Mouse (Mus musculus): Measurements from ENCODE around the gene Mycbpap. TPM values are rescaled to one million over a fixed set of nuclear protein-coding genes. Genes with fewer than 3 reads are reported as not detected.
A peak's percentile ranks its signal among the peaks of the same experiment; 100 is the strongest.

Mycbpap gene
- total RNA-seq (2021) = 10 to 100 TPM in 1 of 2 experiments, 1 to 10 TPM in 1; 7.4 to 12.4 TPM
- long read RNA-seq, experiment 1, partial matches to known transcripts = 1 of 8 reads
- long read RNA-seq, experiment 1, other reads (novel, unspliced or antisense) = 6 of 8 reads
- long read RNA-seq, experiment 2, transcript Mycbpap-202 (19 exons, 3,168 nt) = major isoform, 5 of 8 reads
- long read RNA-seq, experiment 2, partial matches to known transcripts = 0 of 8 reads
- long read RNA-seq, experiment 2, other reads (novel, unspliced or antisense) = 2 of 8 reads

DNA sequence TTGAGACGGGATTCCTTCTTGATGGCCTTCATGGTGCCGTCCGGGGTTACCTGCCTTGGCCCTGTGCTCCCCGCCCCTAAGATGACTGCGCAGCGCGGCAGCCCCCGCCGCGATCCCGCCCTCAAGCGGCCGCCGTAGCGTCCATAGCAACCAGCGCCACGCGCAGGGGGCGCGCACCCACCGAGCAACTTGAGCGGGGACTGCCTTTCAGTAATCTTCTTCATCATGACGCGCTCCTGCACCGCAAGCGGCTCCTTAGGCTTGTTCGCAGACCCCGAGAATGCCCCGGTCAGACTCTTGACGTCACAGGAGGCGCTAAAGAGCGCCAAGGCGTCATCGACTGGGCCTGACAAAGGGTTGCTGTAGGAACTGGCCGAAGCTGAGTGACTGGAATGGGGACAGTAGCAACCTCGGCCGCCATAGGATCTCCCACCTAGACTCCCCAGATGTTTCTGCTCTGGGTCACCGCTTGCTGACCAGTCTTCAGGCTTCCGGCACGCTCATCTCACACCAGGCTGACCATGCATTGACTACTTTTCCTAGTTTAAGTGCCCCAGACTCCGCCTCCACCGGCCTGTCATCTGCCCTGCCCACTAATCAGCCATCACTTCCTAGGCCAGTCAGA, at the start of gene Mycbpap:
TSS of gene Mycbpap (minus strand) at position 524 of the 625 bp plus-strand sequence.
- peak; percentile 59 to 65 for DNase-seq (ENCODE audit: low spot score in 2 of 2)

DNA sequence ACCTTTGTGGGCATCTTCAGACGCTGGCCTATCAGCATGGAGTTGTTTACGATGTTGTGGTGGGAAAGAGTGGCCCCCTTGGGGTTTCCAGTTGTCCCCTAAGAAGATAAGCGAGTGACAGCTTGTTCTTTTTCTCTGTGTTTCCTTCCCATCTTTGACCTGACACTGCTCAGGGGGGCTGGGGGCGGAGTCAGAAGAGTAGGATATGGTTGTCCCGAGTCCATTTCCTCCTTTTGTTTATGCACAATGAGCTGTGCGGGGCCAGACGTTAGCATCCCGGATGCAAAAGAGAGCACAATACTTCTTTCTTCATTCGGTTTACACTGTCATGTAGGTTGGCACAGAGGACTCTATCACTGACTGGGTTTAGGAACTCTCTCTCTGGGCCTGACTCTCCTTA, 49.1 kb upstream of the Mycbpap start:
- no peak for DNase-seq (ENCODE audit: low spot score in 2 of 2)

DNA sequence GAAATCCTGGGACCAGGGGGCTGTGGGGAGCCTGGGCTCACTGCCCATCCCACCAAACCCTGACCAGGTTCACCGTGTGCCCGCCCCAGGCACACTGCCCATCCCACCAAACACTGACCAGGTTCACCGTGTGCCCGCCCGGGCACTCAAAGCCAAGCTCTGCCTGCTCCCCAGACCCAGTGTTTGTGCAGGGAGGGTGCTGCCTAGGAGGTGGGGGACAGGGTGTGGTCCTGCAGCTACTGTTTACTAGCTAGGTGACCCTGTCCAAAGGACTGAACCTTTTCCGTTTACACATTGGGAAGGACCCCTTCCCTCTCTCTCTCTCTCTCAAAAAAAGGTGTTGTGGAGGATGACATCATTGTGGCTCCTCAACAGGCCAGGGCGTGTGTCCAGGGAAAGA, 45.8 kb upstream of the Mycbpap start:
- DNase-seq (ENCODE audit: low spot score in 2 of 2) = no peak

GRCm38 (mm10) chr11:94566534-94566933, 45.0 kb upstream of the Mycbpap start:
- no peak for DNase-seq (ENCODE audit: low spot score in 2 of 2)

GRCm38 (mm10) chr11:94565151-94565479, 43.6 kb upstream of the Mycbpap start:
- no peak for DNase-seq (ENCODE audit: low spot score in 2 of 2)

DNA sequence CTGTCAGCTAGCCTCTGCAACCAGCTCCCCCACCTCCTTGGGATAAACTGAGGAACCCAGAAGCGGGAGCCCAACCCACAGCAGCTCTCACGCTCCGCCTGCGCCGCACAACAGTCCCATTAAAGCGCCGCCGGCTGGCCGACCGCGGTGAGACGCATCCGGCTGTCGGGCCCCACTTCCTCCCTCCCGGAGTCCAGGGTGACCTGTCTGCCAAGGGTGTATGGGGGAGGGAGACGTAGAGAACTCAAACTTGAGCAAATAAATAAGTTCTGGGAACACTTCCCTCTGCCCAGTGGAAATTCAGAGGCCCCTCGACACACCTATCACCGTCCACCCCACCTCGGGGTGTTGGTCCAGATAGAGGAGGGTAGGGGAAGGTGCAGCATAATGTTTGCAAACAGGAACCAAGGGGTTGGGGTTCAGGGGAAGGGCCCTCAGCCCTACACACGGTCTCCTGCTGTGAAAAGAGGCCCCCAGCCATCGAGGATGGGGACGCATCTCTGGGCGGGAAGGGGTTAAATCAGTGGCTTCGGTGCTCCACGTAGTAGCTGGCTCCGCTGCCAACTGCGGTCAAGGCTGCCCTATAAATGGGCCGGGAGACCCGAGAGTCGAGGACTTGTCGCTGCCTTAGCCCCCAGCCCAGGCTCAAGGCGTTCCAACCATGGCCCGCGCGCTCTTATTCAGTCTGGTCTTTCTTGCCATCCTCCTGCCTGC, 43.1 kb upstream of the Mycbpap start, which contains the start of gene Chad:
TSS of gene Chad (plus strand) at position 611 of the 714 bp plus-strand sequence.
- peak in 1 of 2 experiments; percentile 47 for DNase-seq (ENCODE audit: low spot score in 2 of 2)

DNA sequence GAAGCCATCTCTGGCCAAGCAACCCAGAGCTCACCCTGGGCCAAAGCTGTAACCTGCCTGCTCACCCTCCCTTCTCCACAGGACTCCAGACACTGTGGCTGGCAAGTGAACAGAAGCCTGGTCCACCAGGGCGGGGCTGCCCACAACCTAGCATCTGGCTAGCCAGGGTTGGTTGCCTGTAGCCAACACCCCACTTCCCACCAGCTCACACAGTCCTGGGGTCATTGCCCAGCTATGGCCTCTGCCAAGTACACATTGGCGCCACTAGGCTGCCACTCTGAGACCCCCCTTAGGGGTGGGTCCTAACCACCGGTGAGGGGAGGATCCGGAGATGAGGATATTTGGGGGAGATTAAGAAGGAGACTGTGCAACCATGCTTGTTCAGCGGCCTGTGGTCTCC, 42.3 kb upstream of the Mycbpap start:
- DNase-seq (ENCODE audit: low spot score in 2 of 2) = no peak

DNA sequence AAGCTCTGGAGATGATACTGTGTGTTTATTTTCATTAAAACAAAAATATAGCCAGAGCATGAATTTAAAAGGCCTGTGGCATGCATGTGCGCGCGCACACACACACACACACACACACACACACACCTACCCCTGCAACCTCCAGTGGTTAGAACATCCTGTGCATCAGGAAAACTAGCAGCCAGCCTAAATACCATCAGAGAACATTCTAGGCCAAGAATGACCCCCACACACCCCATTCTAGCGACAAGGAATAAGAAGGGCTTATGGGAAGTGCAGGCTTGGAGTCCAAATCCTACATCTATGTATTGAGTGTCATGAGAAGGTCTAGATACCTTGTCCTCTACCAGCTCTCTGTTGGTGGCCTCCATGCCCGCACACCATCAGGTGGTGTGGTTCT, 41.8 kb upstream of the Mycbpap start:
- DNase-seq (ENCODE audit: low spot score in 2 of 2) = no peak

GRCm38 (mm10) chr11:94558226-94558625, 36.7 kb upstream of the Mycbpap start:
- DNase-seq (ENCODE audit: low spot score in 2 of 2) = no peak

GRCm38 (mm10) chr11:94550442-94550744, 28.9 kb upstream of the Mycbpap start:
- no peak for DNase-seq (ENCODE audit: low spot score in 2 of 2)

DNA sequence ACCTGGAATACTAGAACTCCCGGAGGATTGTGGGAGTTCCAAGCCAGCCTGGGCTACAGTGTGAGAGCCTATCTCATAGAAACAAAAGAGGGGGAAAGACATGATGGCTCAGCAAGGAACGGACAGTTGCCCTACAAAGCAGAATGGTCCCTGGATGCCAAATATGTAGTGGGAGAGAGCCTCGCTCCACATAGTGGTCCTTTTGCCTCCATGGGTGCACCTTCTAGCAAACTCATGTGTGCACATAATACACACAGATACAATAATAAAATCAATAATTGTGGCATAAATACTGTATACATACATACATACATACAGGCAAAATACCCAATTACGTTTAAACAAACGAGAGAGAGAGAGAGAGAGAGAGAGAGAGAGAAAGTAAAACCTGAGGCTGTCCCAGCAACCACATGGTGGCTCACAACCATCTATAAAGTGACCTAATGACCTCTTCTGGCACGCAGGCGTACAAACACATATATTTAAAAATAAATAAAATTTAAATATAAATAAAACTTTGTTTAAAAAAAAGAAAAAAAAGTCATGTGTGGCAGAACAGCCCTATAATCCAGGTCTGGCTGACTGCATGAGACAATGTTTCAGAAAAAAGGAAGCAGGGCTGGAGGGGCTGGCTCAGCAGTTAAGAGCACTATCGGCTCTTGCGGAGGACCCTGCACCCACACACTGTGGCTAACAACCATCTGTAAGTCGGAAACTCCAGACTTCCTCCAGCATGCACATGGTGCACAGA, 28.3 kb upstream of the Mycbpap start:
- DNase-seq (ENCODE audit: low spot score in 2 of 2) = no peak

DNA sequence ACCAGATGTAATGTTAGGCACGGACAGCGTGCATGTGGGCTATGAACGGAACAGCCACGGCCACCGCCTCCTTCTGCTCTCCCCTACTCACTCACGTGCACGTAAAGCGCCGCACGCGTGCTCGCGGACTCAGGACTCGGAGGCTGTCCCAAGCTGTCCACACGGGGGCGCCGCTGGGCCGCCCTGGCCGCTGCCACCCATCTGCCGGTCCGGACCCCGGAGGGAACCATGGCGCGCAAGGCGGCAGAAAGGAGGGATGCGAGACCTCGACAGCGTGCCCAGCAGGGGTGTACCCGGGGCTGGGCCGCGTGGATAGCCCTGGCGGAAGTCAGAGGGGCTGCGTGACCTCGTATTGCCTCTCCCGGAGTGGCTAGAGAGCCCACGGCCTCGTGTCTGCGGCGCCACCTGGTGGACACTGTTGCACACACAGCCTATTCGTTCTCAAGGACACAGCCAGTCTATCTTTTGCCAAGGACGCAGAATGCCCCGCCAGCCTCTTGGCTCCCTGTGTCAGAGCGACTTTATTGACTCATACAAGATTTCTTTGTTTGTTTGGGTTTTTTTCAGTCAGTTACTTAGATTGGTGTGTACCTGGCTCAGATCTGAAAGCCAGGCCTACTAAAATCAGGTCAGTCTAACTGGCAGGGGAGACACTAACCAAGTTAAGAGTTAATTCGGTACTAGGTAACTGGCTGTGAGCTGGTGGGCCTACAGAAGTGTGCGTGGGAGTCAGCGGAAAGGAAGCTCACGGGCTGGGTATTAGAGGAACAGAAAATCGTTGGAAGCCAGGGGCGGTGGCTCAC, 27.5 kb upstream of the Mycbpap start, which contains the start of gene Rsad1:
TSS of gene Rsad1 (minus strand) at position 368 of the 803 bp plus-strand sequence.
- peak; percentile 96 to 98 for DNase-seq (ENCODE audit: low spot score in 2 of 2)

- DNase-seq (ENCODE audit: low spot score in 2 of 2) = peak; percentile 55 to 60
Observed at GRCm38 (mm10) chr11:94548041-94548784, 26.7 kb upstream of the Mycbpap start.

DNA sequence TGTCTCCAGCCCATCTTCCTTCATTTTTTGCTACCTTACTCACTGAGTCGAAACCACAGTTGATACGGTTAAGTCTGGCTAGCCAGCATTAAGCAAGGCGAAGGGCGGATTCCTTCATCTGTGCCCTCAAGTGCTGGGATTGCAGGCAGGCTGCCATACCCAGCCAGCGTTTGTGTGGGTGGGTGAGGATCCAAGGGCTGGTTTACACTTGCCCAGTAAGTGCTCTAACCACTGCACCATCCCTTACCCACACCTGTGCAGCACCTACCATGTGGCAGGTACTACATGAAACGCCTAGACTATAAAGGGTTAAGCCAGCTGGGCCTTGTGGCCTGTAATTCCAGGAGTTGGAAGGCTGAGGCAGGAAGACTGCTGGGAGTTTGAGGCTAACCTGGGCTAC, 25.7 kb upstream of the Mycbpap start:
- DNase-seq (ENCODE audit: low spot score in 2 of 2) = no peak

DNA sequence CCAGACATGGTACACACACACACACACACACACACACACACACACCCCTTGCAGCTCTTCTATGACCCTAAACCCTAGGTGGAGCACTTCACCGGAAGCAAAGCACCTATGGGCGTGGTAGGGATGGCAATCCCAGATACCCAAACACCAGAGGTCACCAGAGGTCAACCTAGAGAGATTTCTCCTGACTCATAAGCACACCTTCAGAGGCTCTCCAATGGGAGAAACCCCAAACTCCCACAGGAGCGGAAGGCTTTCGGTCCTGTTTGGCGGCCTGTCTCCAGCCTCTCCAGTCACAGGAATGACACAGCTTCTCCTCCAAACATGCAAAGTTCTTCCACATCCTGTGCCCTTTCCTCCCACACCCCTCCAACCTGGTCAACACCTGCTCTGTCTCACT, 24.8 kb upstream of the Mycbpap start:
- no peak for DNase-seq (ENCODE audit: low spot score in 2 of 2)

- DNase-seq (ENCODE audit: low spot score in 2 of 2) = no peak
Observed at GRCm38 (mm10) chr11:94544422-94544821, 22.9 kb upstream of the Mycbpap start.

DNA sequence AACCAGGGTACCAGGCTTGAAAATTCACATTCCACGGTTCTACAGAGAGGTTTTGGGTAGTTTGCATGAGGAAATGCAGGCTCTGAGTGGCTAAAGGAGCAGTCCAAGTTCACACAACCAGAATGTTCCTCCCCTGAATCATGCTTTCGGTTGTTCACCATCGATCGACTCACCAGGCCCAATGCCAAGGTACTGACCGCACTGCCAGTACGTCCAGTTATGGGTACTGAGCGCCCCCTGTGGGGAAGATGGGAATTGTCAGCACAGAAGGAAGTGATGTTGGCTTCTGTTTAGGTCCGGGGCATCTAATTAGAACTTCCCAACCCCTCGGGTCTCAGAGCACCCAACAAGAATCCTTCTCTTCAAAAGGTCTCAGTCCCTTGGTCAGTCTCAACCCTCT, 22.4 kb upstream of the Mycbpap start:
- DNase-seq (ENCODE audit: low spot score in 2 of 2) = peak; percentile 94 to 96

DNA sequence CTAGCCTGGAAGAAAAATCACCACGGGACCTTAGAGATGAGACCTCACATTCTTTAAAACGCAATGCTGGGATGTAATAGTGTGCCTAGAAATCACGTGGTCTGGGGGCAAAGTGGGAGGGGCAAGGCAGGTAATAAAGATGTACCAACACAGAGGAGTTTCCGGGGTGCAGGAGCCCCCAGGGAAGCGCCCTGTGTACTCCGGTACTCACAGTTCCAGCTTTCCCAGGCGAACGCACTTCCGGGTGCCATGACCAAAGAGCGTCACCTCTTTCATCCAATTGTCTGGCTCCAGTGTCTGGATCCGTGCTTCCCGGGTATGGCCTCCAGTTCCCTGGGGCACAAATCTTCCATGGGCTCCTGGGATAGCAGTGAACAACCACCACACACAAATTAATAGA, 21.8 kb upstream of the Mycbpap start:
- no peak for DNase-seq (ENCODE audit: low spot score in 2 of 2)

DNA sequence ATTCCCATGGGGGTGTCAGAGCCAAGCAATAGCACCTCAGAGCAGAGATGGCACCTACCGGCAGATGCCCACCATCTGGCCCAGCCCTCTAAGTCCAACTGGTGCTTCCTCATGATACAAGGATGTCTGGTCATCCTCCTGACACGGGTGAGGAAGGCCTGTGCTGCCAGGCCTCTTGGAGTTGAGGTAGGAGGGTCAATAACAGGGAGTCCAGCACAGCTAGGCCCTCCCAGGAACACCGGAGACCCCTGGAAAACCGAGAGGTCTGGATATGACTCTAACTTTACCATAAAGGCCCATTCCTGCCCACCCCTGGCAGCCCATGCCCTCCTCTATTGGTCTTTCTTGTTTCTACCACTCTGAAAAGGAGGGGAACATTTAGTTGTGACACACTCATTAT, 20.9 kb upstream of the Mycbpap start:
- DNase-seq (ENCODE audit: low spot score in 2 of 2) = no peak

GRCm38 (mm10) chr11:94539761-94540160, 18.2 kb upstream of the Mycbpap start:
- DNase-seq (ENCODE audit: low spot score in 2 of 2) = no peak
